Mouse (Mus musculus) CH12.LX (cell line): ENCODE measurements at regions not wholly inside any gene's neighbourhood (a gene's known extent, or its start where the extent isn't known, plus 50 kb on each side); places are given as distances from the start of the nearest gene placed in this dataset.

Source experiments
- DNase-seq: peaks from one replicate; pipeline ENCODE4 v3.0.0-alpha.2; 2013; ENCODE audit errors: extremely low read depth
- H3K27ac ChIP-seq: 2 replicates; pipeline ENCODE4 v1.5.1; 2012; ENCODE audit warnings: low read depth, mild to moderate bottlenecking, control low read depth, moderate library complexity; ENCODE audit not compliant: insufficient read depth
- H3K27me3 ChIP-seq: replicated peaks from 2 replicates; pipeline ENCODE3; 2012; ENCODE audit warnings: inconsistent platforms
- H3K36me3 ChIP-seq, 2 experiments: replicated peaks in 1 of 2; 2 replicates each; pipeline versions ENCODE3 to v1.6.1; 2012; ENCODE audit warnings: inconsistent platforms in 1 of 2, low read length in 1 of 2, mild to moderate bottlenecking in 1 of 2, mixed read lengths in 1 of 2, moderate library complexity in 1 of 2; ENCODE audit not compliant: control insufficient read depth in 1 of 2, insufficient read depth in 1 of 2
- H3K4me1 ChIP-seq, 2 experiments: 2 replicates each; pipeline ENCODE4 v1.6.1; 2012; ENCODE audit warnings: inconsistent platforms in 1 of 2, moderate library complexity in 1 of 2; ENCODE audit not compliant: insufficient read depth in 2 of 2, control insufficient read depth in 1 of 2
- H3K4me2 ChIP-seq: 2 replicates; pipeline ENCODE4 v1.6.1; 2012; ENCODE audit warnings: low read depth, mild to moderate bottlenecking, control low read depth; ENCODE audit not compliant: poor library complexity, insufficient read depth, severe bottlenecking
- H3K4me3 ChIP-seq, 3 experiments: fragments of 150-350 bp in 1 of 3; sonication (generic) in 1 of 3; replicated peaks in 1 of 3; 2 replicates each; pipeline versions ENCODE3 to v1.5.1; 2011 to 2012; ENCODE audit warnings: low read depth in 2 of 3, low read length in 2 of 3, mild to moderate bottlenecking in 2 of 3, moderate library complexity in 2 of 3, control low read depth in 1 of 3, improper control_type of control experiment in 1 of 3, inconsistent platforms in 1 of 3, mixed read lengths in 1 of 3; ENCODE audit not compliant: poor library complexity in 1 of 3
- H3K79me2 ChIP-seq: replicated peaks from 2 replicates; pipeline ENCODE4 v1.6.1; 2012; ENCODE audit warnings: mild to moderate bottlenecking, moderate library complexity; ENCODE audit not compliant: control insufficient read depth, poor library complexity, insufficient read depth, severe bottlenecking; ENCODE audit errors: extremely low read depth
- H3K9ac ChIP-seq: 2 replicates; pipeline ENCODE4 v1.6.1; 2012; ENCODE audit warnings: low read depth, mild to moderate bottlenecking, control low read depth, moderate library complexity; ENCODE audit not compliant: insufficient read depth
- H3K9me3 ChIP-seq: replicated peaks from 2 replicates; pipeline ENCODE3; 2012; ENCODE audit warnings: low read length, inconsistent platforms, mixed read lengths
- CHD1 ChIP-seq: IDR thresholded peaks from 2 replicates; pipeline ENCODE4 v1.6.1; 2012; ENCODE audit warnings: low read depth, low read length, improper control_type of control experiment, inconsistent platforms
- CTCF ChIP-seq, 2 experiments: IDR thresholded peaks in 1 of 2; conservative IDR thresholded peaks in 1 of 2; 2 replicates each; pipeline ENCODE4 v1.5.1; 2011 to 2012; ENCODE audit warnings: low read depth in 2 of 2, low read length in 2 of 2, improper control_type of control experiment in 1 of 2, inconsistent platforms in 1 of 2, mild to moderate bottlenecking in 1 of 2, moderate library complexity in 1 of 2
- ETS1 ChIP-seq: conservative IDR thresholded peaks from 2 replicates; pipeline ENCODE4 v1.6.1; 2012; ENCODE audit warnings: low read depth, mild to moderate bottlenecking, inconsistent platforms, low read length, improper control_type of control experiment, moderate library complexity
- GABPA ChIP-seq: IDR thresholded peaks from 2 replicates; pipeline ENCODE4 v1.6.1; 2012; ENCODE audit warnings: low read depth, low read length, improper control_type of control experiment, inconsistent platforms; ENCODE audit not compliant: insufficient replicate concordance
- JUND ChIP-seq: conservative IDR thresholded peaks from 2 replicates; pipeline ENCODE4 v1.6.1; 2011; ENCODE audit warnings: low read depth, low read length, improper control_type of control experiment
- KAT2A ChIP-seq: IDR thresholded peaks from 2 replicates; pipeline ENCODE4 v1.6.1; 2012; ENCODE audit warnings: low read length, improper control_type of control experiment, inconsistent platforms; ENCODE audit not compliant: insufficient replicate concordance
- MAFK ChIP-seq: IDR thresholded peaks from 2 replicates; pipeline ENCODE4 v1.6.1; 2011; ENCODE audit warnings: low read length, improper control_type of control experiment; ENCODE audit not compliant: insufficient replicate concordance
- MAX ChIP-seq: IDR thresholded peaks from 2 replicates; pipeline ENCODE4 v1.6.1; 2011; ENCODE audit warnings: low read length, improper control_type of control experiment
- MYC ChIP-seq: IDR thresholded peaks from 2 replicates; pipeline ENCODE4 v1.6.1; 2011; ENCODE audit warnings: low read depth, mild to moderate bottlenecking, improper control_type of control experiment, low read length
- NRF1 ChIP-seq: IDR thresholded peaks from 2 replicates; pipeline ENCODE4 v1.6.1; 2014; ENCODE audit warnings: low read depth, mild to moderate bottlenecking, inconsistent platforms, low read length, improper control_type of control experiment, moderate library complexity
- PAX5 ChIP-seq: IDR thresholded peaks from 2 replicates; pipeline ENCODE4 v1.6.1; 2012; ENCODE audit warnings: low read length, inconsistent platforms, mixed read lengths
- RCOR1 ChIP-seq: conservative IDR thresholded peaks from 2 replicates; pipeline ENCODE4 v1.6.1; 2012; ENCODE audit warnings: low read depth, mild to moderate bottlenecking, inconsistent platforms, low read length, improper control_type of control experiment
- TBP ChIP-seq: conservative IDR thresholded peaks from 2 replicates; pipeline ENCODE4 v1.6.1; 2011; ENCODE audit warnings: low read depth, low read length, improper control_type of control experiment
- UBTF ChIP-seq: IDR thresholded peaks from 2 replicates; pipeline ENCODE4 v1.6.1; 2012; ENCODE audit warnings: low read depth, mild to moderate bottlenecking, inconsistent platforms, low read length, improper control_type of control experiment, moderate library complexity
- USF1 ChIP-seq: IDR thresholded peaks from 2 replicates; pipeline ENCODE4 v1.6.1; 2014; ENCODE audit warnings: low read depth, mild to moderate bottlenecking, inconsistent platforms, low read length, improper control_type of control experiment
- ZKSCAN1 ChIP-seq: IDR thresholded peaks from 2 replicates; pipeline ENCODE4 v1.6.1; 2012; ENCODE audit warnings: low read depth, inconsistent platforms, low read length, improper control_type of control experiment, borderline replicate concordance
- ZMIZ1 ChIP-seq: IDR thresholded peaks from 2 replicates; pipeline ENCODE4 v1.6.1; 2012; ENCODE audit warnings: low read depth, mild to moderate bottlenecking, inconsistent platforms, low read length, improper control_type of control experiment
- ZNF384 ChIP-seq: IDR thresholded peaks from 2 replicates; pipeline ENCODE4 v1.6.1; 2012; ENCODE audit warnings: low read depth, low read length, improper control_type of control experiment, inconsistent platforms
- dilution Hi-C: fragments of 300-500 bp; cut with MboI; formaldehyde crosslinking; loops from 2 replicates; pipeline ENCODE4 v1.14.3; 2020; ENCODE audit warnings: low sequenced_read_pairs; ENCODE audit not compliant: extremely low pct_unique_long_range_greater_than_20kb, extremely low pct_ligation_motif_present
- in situ Hi-C: fragments of 300-500 bp; cut with MboI; formaldehyde crosslinking; loops from 3 replicates; pipeline ENCODE4 v1.14.3; 2019; ENCODE audit warnings: low sequenced_read_pairs, low pct_ligation_motif_present, low pct_unique_long_range_greater_than_20kb, mixed read lengths

DNA sequence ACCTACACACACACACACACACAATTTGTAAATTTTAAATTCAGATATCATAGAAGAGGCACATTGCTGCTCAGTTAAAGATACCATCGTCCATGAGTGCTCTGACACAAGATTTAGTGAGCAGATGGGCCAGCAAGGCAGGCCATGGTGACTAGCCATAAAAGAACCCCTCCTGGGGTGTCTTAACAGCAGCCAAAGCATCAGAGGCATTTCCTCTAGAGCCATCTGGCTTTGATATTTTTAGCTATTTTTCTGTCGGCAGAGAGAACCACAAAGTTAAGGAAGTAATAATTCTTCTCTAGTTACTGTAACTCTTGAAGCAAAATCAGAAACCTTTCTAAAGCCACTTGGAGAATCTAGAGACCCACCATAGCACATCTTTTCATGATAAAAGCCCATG lies 204.5 kb upstream of the Plscr5 start:
- H3K4me3 ChIP-seq = no peak overlapping the region
- H3K27ac ChIP-seq = no peak overlapping the region
- no peaks in the 10 kb centered on the region for H3K9me3 ChIP-seq
- no peaks in the 10 kb centered on the region for H3K27me3 ChIP-seq
- peak; percentile 26 for DNase-seq
- peaks cover 0 to 18% of the 10 kb centered on the region in 2 experiments; a peak in 2 of 4 replicates for H3K4me1 ChIP-seq
- H3K9ac ChIP-seq = no peak overlapping the region
- in situ Hi-C loops = no loop called here
- no peak for TF ChIP-seq ZNF384
- no peak for TF ChIP-seq USF1
- no peak for TF ChIP-seq RCOR1
- dilution Hi-C loops = no loop called here
- no peaks in the 10 kb centered on the region for H3K36me3 ChIP-seq
- no peak overlapping the region for H3K4me2 ChIP-seq
- H3K79me2 ChIP-seq = no peaks in the 10 kb centered on the region

- no peak overlapping the region for H3K9ac ChIP-seq
- no peak overlapping the region for H3K4me2 ChIP-seq
- no peaks in the 10 kb centered on the region for H3K27me3 ChIP-seq
- H3K79me2 ChIP-seq = no peaks in the 10 kb centered on the region
- in situ Hi-C loops (no loop called here), dilution Hi-C loops (no loop called here)
- H3K4me1 ChIP-seq = no peaks in the 10 kb centered on the region
- DNase-seq = no peak
- no peaks in the 10 kb centered on the region for H3K9me3 ChIP-seq
- H3K4me3 ChIP-seq = no peak overlapping the region
- no peaks in the 10 kb centered on the region for H3K36me3 ChIP-seq
- H3K27ac ChIP-seq = no peak overlapping the region
- TF ChIP-seq ZMIZ1 (no peak), TBP (no peak), MYC (no peak), MAX (no peak), USF1 (no peak), UBTF (no peak), ETS1 (no peak), MAFK (no peak), JUND (no peak), PAX5 (no peak), GABPA (no peak), CTCF (conservative IDR thresholded peaks at IDR 0.05 in 1 of 2, IDR thresholded peaks at IDR 0.05 in 1 of 2; ENCODE audit: low read depth in 2 of 2, low read length in 2 of 2) (no peak), KAT2A (no peak), CHD1 (no peak), NRF1 (no peak), ZKSCAN1 (no peak)
Observed at GRCm38 (mm10) chr9:91981955-91982621, 210.6 kb upstream of the Plscr5 start.
